Mouse (Mus musculus) forebrain, embryonic 14.5 days (tissue): ENCODE measurements at regions not wholly inside any gene's neighbourhood (a gene's known extent, or its start where the extent isn't known, plus 50 kb on each side); places are given as distances from the start of the nearest gene placed in this dataset.

Source experiments
- ATAC-seq: fragments of 200-750 bp; cut with Nextera tagmentation; 2 replicates; pipeline ENCODE4 v1.8.0; 2017; ENCODE audit warnings: mild to moderate bottlenecking, moderate library complexity
- DNase-seq: peaks from one replicate; pipeline ENCODE4 v3.0.0-alpha.2; 2015; ENCODE audit warnings: low spot score
- H3K27ac ChIP-seq: fragments of 300-500 bp; sonication (generic); 2 replicates; pipeline ENCODE4 v1.5.1; 2014; ENCODE audit warnings: low read depth, mild to moderate bottlenecking, control low read depth, low read length, moderate library complexity
- H3K27me3 ChIP-seq: fragments of 300-500 bp; sonication (generic); replicated peaks from 2 replicates; pipeline ENCODE4 v1.6.1; 2014; ENCODE audit warnings: low read length, control low read depth, mixed read lengths; ENCODE audit not compliant: control insufficient read depth, insufficient read depth
- H3K36me3 ChIP-seq: fragments of 300-500 bp; sonication (generic); 2 replicates; pipeline ENCODE4 v1.6.1; 2014; ENCODE audit warnings: low read length, control low read depth; ENCODE audit not compliant: control insufficient read depth, insufficient read depth
- H3K4me1 ChIP-seq: fragments of 300-500 bp; sonication (generic); 2 replicates; pipeline ENCODE4 v1.6.1; 2014; ENCODE audit warnings: antibody characterized with exemption, low read length, control low read depth; ENCODE audit not compliant: control insufficient read depth, insufficient read depth
- H3K4me2 ChIP-seq: fragments of 300-500 bp; sonication (generic); 2 replicates; pipeline ENCODE4 v1.6.1; 2014; ENCODE audit warnings: mild to moderate bottlenecking, control low read depth, low read length
- H3K4me3 ChIP-seq: fragments of 300-500 bp; sonication (generic); 2 replicates; pipeline ENCODE4 v1.5.1; 2014; ENCODE audit warnings: low read depth, low read length, control low read depth
- H3K9ac ChIP-seq: fragments of 300-500 bp; sonication (generic); 2 replicates; pipeline ENCODE4 v1.6.1; 2014; ENCODE audit warnings: mild to moderate bottlenecking, low read length, control low read depth, moderate library complexity
- H3K9me3 ChIP-seq: fragments of 300-500 bp; sonication (generic); replicated peaks from 2 replicates; pipeline ENCODE4 v1.6.1; 2016; ENCODE audit warnings: low read length, control low read depth, mixed read lengths; ENCODE audit not compliant: control insufficient read depth
- WGBS: fragments of 180-500 bp; shearing (Covaris S2); extraction: QIAGEN DNeasy Blood & Tissue Kit; methylation state at CpG from one replicate; pipeline ENCODE4 v1.1.7; 2014; 5-methylcytosine and 5-hydroxymethylcytosine counted together

- H3K27me3 ChIP-seq: no peaks in the 10 kb centered on the region
- ATAC-seq (no peak), DNase-seq (no peak)
- H3K4me2 ChIP-seq: no peak overlapping the region
- no peaks in the 10 kb centered on the region for H3K9me3 ChIP-seq
- H3K36me3 ChIP-seq: no peaks in the 10 kb centered on the region
- H3K4me1 ChIP-seq: no peaks in the 10 kb centered on the region
- WGBS: 79% methylated on average over 1 of the region's 1 CpGs
- H3K9ac ChIP-seq: no peak overlapping the region
- H3K27ac ChIP-seq: no peak overlapping the region
- H3K4me3 ChIP-seq: no peak overlapping the region
These were observed 526.0 kb upstream of the Agtr1b start for GRCm38 (mm10) chr3:20892916-20893430.

- H3K27ac ChIP-seq: no peak overlapping the region
These were observed 497.3 kb upstream of the Agtr1b start for GRCm38 (mm10) chr3:20864241-20864640.

DNA sequence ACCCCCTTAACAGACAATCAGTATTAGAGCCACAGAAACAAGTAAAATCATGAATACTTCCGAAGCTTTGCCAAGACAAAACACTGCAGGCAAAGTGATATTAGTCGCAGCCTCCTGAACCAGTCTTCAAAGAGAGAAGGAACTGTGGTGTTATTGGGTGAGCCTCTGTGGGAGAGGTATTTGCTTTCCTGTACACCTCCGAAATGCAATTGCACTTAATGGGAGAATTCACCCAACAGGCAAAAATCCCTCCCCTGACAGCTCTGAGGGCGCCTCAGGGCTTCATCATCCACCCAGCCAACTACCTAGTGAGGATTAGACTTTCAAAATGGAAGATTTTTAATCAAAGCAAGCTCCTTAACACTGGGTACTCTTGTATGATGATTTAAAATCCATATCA lies 464.1 kb upstream of the Agtr1b start:
- Histone ChIP-seq H3K4me3 (no peak overlapping the region), H3K4me1 (no peaks in the 10 kb centered on the region), H3K27ac (no peak overlapping the region), H3K9me3 (no peaks in the 10 kb centered on the region), H3K27me3 (no peaks in the 10 kb centered on the region), H3K9ac (no peak overlapping the region), H3K4me2 (no peak overlapping the region), H3K36me3 (no peaks in the 10 kb centered on the region)
- 79% methylated on average over 4 of the region's 4 CpGs for WGBS
- DNase-seq (no peak), ATAC-seq (no peak)

More at GRCm38 (mm10) chr3:20864241-20864640, 497.3 kb upstream of the Agtr1b start:
- Histone ChIP-seq H3K36me3 (no peaks in the 10 kb centered on the region), H3K4me1 (no peaks in the 10 kb centered on the region), H3K4me2 (no peak overlapping the region), H3K4me3 (no peak overlapping the region), H3K9me3 (no peaks in the 10 kb centered on the region), H3K27me3 (no peaks in the 10 kb centered on the region), H3K9ac (no peak overlapping the region)
- DNase-seq: no peak
- WGBS: 89% methylated on average over 2 of the region's 2 CpGs
- ATAC-seq: no peak

GRCm38 (mm10) chr3:20829391-20829790 lies 462.4 kb upstream of the Agtr1b start:
- H3K27me3 ChIP-seq: no peaks in the 10 kb centered on the region
- H3K9me3 ChIP-seq: no peaks in the 10 kb centered on the region
- DNase-seq: peak; percentile 5
- 50% methylated on average over 1 of the region's 1 CpGs for WGBS
- no peak overlapping the region for H3K27ac ChIP-seq
- no peak overlapping the region for H3K4me3 ChIP-seq
- H3K36me3 ChIP-seq: no peaks in the 10 kb centered on the region
- no peak overlapping the region for H3K9ac ChIP-seq
- H3K4me1 ChIP-seq: no peaks in the 10 kb centered on the region
- no peak for ATAC-seq
- no peak overlapping the region for H3K4me2 ChIP-seq

- no peak for ATAC-seq
- WGBS: 85% methylated on average over 3 of the region's 3 CpGs
These were observed 461.8 kb upstream of the Agtr1b start for GRCm38 (mm10) chr3:20828811-20829210.

GRCm38 (mm10) chr3:20825661-20826334 lies 458.8 kb upstream of the Agtr1b start:
- Histone ChIP-seq H3K27me3 (no peaks in the 10 kb centered on the region), H3K9ac (no peak overlapping the region), H3K9me3 (no peaks in the 10 kb centered on the region), H3K4me3 (no peak overlapping the region), H3K27ac (no peak overlapping the region), H3K36me3 (no peaks in the 10 kb centered on the region), H3K4me2 (no peak overlapping the region), H3K4me1 (no peaks in the 10 kb centered on the region)
- DNase-seq (no peak), ATAC-seq (no peak)
- WGBS: 94% methylated on average over 4 of the region's 4 CpGs

More at GRCm38 (mm10) chr3:20828811-20829210, 461.8 kb upstream of the Agtr1b start:
- Histone ChIP-seq H3K4me3 (no peak overlapping the region), H3K9me3 (no peaks in the 10 kb centered on the region), H3K27me3 (no peaks in the 10 kb centered on the region), H3K9ac (no peak overlapping the region), H3K4me1 (no peaks in the 10 kb centered on the region), H3K4me2 (no peak overlapping the region), H3K27ac (no peak overlapping the region), H3K36me3 (no peaks in the 10 kb centered on the region)
- DNase-seq: no peak

DNA sequence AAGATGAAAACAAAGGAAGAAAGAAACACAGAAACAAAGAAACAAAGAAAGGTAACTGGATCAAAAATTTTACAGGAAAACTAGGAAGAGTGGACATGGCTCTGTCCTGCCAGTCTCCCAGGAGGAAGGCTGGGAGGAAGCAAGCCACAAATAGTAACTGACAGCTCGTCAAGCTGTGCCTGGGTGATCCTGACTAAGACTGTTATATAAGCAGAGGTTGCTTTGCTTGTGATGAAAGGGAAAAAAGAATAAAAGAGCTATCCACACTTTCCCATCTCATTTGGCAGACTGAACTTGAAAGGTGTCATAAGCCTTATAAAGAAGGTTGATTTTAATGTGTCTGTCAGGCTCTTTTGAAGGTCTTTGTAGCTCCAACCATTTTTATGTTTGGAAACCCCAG lies 455.2 kb upstream of the Agtr1b start:
- no peak for ATAC-seq
- H3K4me1 ChIP-seq: no peaks in the 10 kb centered on the region
- H3K36me3 ChIP-seq: no peaks in the 10 kb centered on the region
- no peak overlapping the region for H3K27ac ChIP-seq
- H3K9ac ChIP-seq: no peak overlapping the region
- no peaks in the 10 kb centered on the region for H3K27me3 ChIP-seq
- 33% methylated on average over 1 of the region's 1 CpGs for WGBS
- no peaks in the 10 kb centered on the region for H3K9me3 ChIP-seq
- H3K4me3 ChIP-seq: no peak overlapping the region
- peak; percentile 7 for DNase-seq
- no peak overlapping the region for H3K4me2 ChIP-seq

GRCm38 (mm10) chr3:20821712-20822111 lies 454.7 kb upstream of the Agtr1b start:
- ATAC-seq (no peak), DNase-seq (no peak)
- Histone ChIP-seq H3K36me3 (no peaks in the 10 kb centered on the region), H3K4me3 (no peak overlapping the region), H3K9me3 (no peaks in the 10 kb centered on the region), H3K9ac (no peak overlapping the region), H3K27ac (no peak overlapping the region), H3K27me3 (no peaks in the 10 kb centered on the region), H3K4me1 (no peaks in the 10 kb centered on the region), H3K4me2 (no peak overlapping the region)
- 77% methylated on average over 4 of the region's 4 CpGs for WGBS

DNA sequence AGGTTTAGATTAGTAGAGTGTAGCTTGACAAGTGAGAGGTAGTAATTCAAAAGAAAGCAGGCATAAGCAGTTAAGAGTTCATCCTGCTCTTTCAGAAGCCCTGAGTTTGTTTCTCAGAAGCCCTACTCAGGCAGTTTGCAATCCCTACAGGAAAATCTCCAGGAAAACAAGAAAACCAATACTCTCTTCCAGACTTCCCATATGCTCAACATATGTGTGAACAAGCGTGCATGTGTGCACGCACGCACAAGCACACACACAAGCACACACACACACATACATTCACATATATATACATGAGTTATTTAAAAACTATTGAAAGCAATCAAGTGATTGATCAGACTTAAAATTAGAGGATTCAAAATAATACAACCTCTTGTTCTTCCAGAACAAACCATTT lies 453.1 kb upstream of the Agtr1b start:
- ATAC-seq (no peak; the same call in 1 of the 2 replicates), DNase-seq (peak; percentile 41)
- Histone ChIP-seq H3K36me3 (no peaks in the 10 kb centered on the region), H3K27me3 (no peaks in the 10 kb centered on the region), H3K9ac (no peak overlapping the region), H3K4me1 (no peaks in the 10 kb centered on the region), H3K9me3 (no peaks in the 10 kb centered on the region), H3K4me3 (no peak overlapping the region), H3K27ac (no peak overlapping the region), H3K4me2 (no peak overlapping the region)
- WGBS: 94% methylated on average over 3 of the region's 3 CpGs
